Mouse (Mus musculus): ENCODE results near the gene Eepd1. TPM values are rescaled to one million over a fixed set of nuclear protein-coding genes. Genes with fewer than 3 reads are reported as not detected.

Gene Eepd1
- total RNA-seq, 2 experiments from 2014 or later: 20.2 to 22.9 TPM

- intact Hi-C loops (cut with DNase I): loop anchor here (5.0 kb wide), 2 partner anchors 86 to 161 kb away; partner anchors contain the start of gene Eepd1
- H3K27ac ChIP-seq: no peak overlapping the region
- no peak for TF ChIP-seq CTCF (IDR thresholded peaks at IDR 0.05)
- no peak overlapping the region for H3K4me3 ChIP-seq
- DNase-seq (ENCODE audit: extremely low spot score in 1 of 2, low spot score in 2 of 2): no peak
These were observed 87.4 kb downstream of the Eepd1 start for GRCm38 (mm10) chr9:25568783-25569182.

DNA sequence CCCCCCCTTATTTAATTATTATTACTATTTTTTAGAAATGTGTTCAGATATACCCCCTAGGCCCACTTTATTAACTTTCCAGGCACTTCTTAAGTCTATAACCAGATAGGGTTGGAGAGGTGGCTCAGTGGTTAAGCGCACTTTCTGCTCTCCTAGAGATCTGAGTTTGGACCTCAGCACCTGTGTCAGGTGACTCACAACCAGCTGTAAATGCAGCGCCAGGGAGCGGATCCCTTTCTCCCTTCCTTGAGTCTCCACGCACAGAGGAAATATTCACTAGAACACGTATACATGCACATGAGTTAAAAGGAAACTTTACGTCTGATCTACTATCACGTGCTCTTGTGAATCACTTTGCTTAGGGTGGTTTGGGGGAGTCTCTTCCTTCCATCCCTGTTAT is 88.7 kb downstream of the Eepd1 start:
- Histone ChIP-seq H3K27ac (no peak overlapping the region), H3K4me3 (no peak overlapping the region)
- no peak for DNase-seq (ENCODE audit: extremely low spot score in 1 of 2, low spot score in 2 of 2)
- intact Hi-C loops (cut with DNase I): no loop called here
- TF ChIP-seq CTCF (IDR thresholded peaks at IDR 0.05): no peak

DNA sequence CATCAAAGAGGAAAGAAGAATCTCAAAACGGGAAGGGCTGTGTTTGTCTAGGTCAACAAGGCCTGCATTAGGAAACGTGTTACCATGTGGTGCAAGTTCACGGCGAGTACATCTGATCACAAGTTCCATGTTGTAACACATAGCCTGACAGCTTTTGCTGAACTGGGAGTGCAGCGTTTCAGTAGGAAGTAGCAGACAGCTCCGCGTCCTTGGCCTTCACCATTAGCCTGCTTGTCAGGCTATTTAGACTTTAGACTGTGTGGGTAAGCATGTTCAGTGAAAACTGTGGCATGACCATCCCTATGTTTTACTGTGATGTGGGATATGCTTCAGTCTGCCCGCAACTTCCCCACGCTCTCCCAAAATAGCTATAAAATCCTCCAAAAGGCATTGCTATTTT is 89.1 kb downstream of the Eepd1 start:
- TF ChIP-seq CTCF (IDR thresholded peaks at IDR 0.05): no peak
- Histone ChIP-seq H3K27ac (peak overlapping the region; percentile 16; the same call in 1 of the 2 replicates), H3K4me3 (no peak overlapping the region)
- DNase-seq (ENCODE audit: extremely low spot score in 1 of 2, low spot score in 2 of 2): no peak
- intact Hi-C loops (cut with DNase I): no loop called here

- DNase-seq (ENCODE audit: extremely low spot score in 1 of 2, low spot score in 2 of 2): no peak
- Histone ChIP-seq H3K27ac (peak overlapping the region; percentile 64), H3K4me3 (no peak overlapping the region)
- no peak for TF ChIP-seq CTCF (IDR thresholded peaks at IDR 0.05)
- intact Hi-C loops (cut with DNase I): no loop called here
These were observed 90.0 kb downstream of the Eepd1 start for GRCm38 (mm10) chr9:25571381-25571780.

- Histone ChIP-seq H3K27ac (no peak overlapping the region), H3K4me3 (no peak overlapping the region)
- TF ChIP-seq CTCF (IDR thresholded peaks at IDR 0.05): no peak
- no peak for DNase-seq (ENCODE audit: extremely low spot score in 1 of 2, low spot score in 2 of 2)
- intact Hi-C loops (cut with DNase I): no loop called here
These were observed 92.4 kb downstream of the Eepd1 start for GRCm38 (mm10) chr9:25573753-25574152.

GRCm38 (mm10) chr9:25574186-25574585 is 92.8 kb downstream of the Eepd1 start:
- no peak for DNase-seq (ENCODE audit: extremely low spot score in 1 of 2, low spot score in 2 of 2)
- no peak overlapping the region for H3K27ac ChIP-seq
- no peak overlapping the region for H3K4me3 ChIP-seq
- TF ChIP-seq CTCF (IDR thresholded peaks at IDR 0.05): no peak
- intact Hi-C loops (cut with DNase I): no loop called here

GRCm38 (mm10) chr9:25578674-25579596 is 97.6 kb downstream of the Eepd1 start:
- no peak for TF ChIP-seq CTCF (IDR thresholded peaks at IDR 0.05)
- intact Hi-C loops (cut with DNase I): no loop called here
- DNase-seq (ENCODE audit: extremely low spot score in 1 of 2, low spot score in 2 of 2): no peak
- Histone ChIP-seq H3K4me3 (no peak overlapping the region), H3K27ac (no peak overlapping the region)

GRCm38 (mm10) chr9:25583621-25584020 is 102.3 kb downstream of the Eepd1 start:
- DNase-seq (ENCODE audit: extremely low spot score in 1 of 2, low spot score in 2 of 2): no peak
- no peak overlapping the region for H3K4me3 ChIP-seq
- no peak for TF ChIP-seq CTCF (IDR thresholded peaks at IDR 0.05)
- intact Hi-C loops (cut with DNase I): no loop called here
- no peak overlapping the region for H3K27ac ChIP-seq

- Histone ChIP-seq H3K4me3 (no peak overlapping the region), H3K27ac (no peak overlapping the region)
- TF ChIP-seq CTCF (IDR thresholded peaks at IDR 0.05): no peak
- intact Hi-C loops (cut with DNase I): no loop called here
- no peak for DNase-seq (ENCODE audit: extremely low spot score in 1 of 2, low spot score in 2 of 2)
These were observed 104.3 kb downstream of the Eepd1 start for GRCm38 (mm10) chr9:25585614-25586013.

DNA sequence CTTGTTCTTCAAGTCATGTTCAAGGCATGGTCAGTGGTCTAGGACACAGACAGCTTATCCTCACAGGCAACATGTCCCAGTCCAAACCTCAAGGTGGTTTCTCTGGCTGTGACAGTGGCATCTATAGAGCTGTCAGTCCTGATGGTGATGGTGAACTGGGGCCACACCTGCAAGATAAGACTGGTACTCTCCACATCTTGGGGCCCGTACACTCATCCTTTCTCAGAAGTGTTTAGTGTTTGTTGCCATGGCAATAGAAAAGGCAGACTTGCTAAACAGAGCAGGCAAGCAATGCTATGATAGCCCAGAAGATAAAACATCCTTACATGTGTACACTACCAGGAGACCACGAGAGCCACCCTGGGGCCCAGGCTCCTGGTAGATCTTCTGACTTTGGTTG is 107.2 kb downstream of the Eepd1 start:
- no peak for DNase-seq (ENCODE audit: extremely low spot score in 1 of 2, low spot score in 2 of 2)
- Histone ChIP-seq H3K27ac (no peak overlapping the region), H3K4me3 (no peak overlapping the region)
- no peak for TF ChIP-seq CTCF (IDR thresholded peaks at IDR 0.05)
- intact Hi-C loops (cut with DNase I): no loop called here

DNA sequence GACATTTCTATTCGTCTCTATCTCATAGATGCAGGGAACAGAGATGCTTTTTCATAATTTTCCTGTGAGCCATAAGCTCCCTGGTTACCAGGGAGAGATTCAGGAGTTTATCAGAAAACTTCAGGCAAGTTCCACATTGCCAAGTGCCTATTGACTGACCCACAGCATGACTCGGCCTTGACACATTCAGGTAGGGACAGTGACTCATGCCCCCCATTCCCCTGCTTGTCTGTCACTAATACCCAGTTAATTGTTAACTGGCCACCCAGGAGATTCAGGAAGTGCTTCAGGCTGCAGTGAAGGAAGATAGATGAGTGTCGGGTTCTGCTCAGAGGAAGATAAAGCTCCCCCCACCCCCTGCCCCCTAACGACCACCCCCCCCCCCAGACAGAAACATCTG is 109.4 kb downstream of the Eepd1 start:
- Histone ChIP-seq H3K4me3 (no peak overlapping the region), H3K27ac (no peak overlapping the region)
- no peak for TF ChIP-seq CTCF (IDR thresholded peaks at IDR 0.05)
- intact Hi-C loops (cut with DNase I): loop anchor here (5.0 kb wide), 3 partner anchors 108 to 438 kb away; partner anchors contain the start of genes Eepd1 and Herpud2
- no peak for DNase-seq (ENCODE audit: extremely low spot score in 1 of 2, low spot score in 2 of 2)

GRCm38 (mm10) chr9:25591390-25592354 is 110.3 kb downstream of the Eepd1 start:
- TF ChIP-seq CTCF (IDR thresholded peaks at IDR 0.05): peak; percentile 82
- H3K4me3 ChIP-seq: no peak overlapping the region
- no peak for DNase-seq (ENCODE audit: extremely low spot score in 1 of 2, low spot score in 2 of 2)
- intact Hi-C loops (cut with DNase I): loop anchor here (1.0 to 5.0 kb wide), 4 partner anchors 109 to 439 kb away; partner anchors contain the start of genes Eepd1 and Herpud2
- no peak overlapping the region for H3K27ac ChIP-seq

All from left cerebral cortex, adult 2 months (tissue).